Mouse (Mus musculus) kidney, embryonic 14.5 days (tissue): ENCODE results near the gene Camsap3. TPM values are rescaled to one million over a fixed set of nuclear protein-coding genes. Genes with fewer than 3 reads are reported as not detected.
A peak's percentile ranks its signal among the peaks of the same experiment; 100 is the strongest.
"Not testable (repeated sequence)": the region's sequence is repeated elsewhere in the genome, so short reads cannot be mapped to it uniquely, and the experiment has no call there.

Experiments used
- ATAC-seq: fragments of 200-750 bp; cut with Nextera tagmentation; 2 replicates; pipeline ENCODE4 v1.8.0; 2017; ENCODE audit warnings: moderate number of reproducible peaks, mild to moderate bottlenecking, moderate TSS enrichment, moderate library complexity; ENCODE audit not compliant: low FRiP score, low TSS enrichment
- H3K27ac ChIP-seq: fragments of 300-500 bp; sonication (generic); 2 replicates; pipeline ENCODE4 v1.5.1; 2014; ENCODE audit warnings: low read depth, mild to moderate bottlenecking, low read length, moderate library complexity, mixed read lengths
- H3K27me3 ChIP-seq: fragments of 300-500 bp; sonication (generic); 2 replicates; pipeline ENCODE4 v1.6.1; 2014; ENCODE audit warnings: mild to moderate bottlenecking, low read length; ENCODE audit not compliant: control insufficient read depth, insufficient read depth
- H3K36me3 ChIP-seq: fragments of 300-500 bp; sonication (generic); 2 replicates; pipeline ENCODE4 v1.6.1; 2014; ENCODE audit warnings: low read length, mixed read lengths; ENCODE audit not compliant: control insufficient read depth, insufficient read depth
- H3K4me1 ChIP-seq: fragments of 300-500 bp; sonication (generic); 2 replicates; pipeline ENCODE4 v1.6.1; 2014; ENCODE audit warnings: low read length, mixed read lengths; ENCODE audit not compliant: control insufficient read depth, insufficient read depth
- H3K4me2 ChIP-seq: fragments of 300-500 bp; sonication (generic); replicated peaks from 2 replicates; pipeline ENCODE4 v1.6.1; 2014; ENCODE audit warnings: low read depth, mild to moderate bottlenecking, low read length
- H3K4me3 ChIP-seq: fragments of 300-500 bp; sonication (generic); 2 replicates; pipeline ENCODE4 v1.5.1; 2014; ENCODE audit warnings: mild to moderate bottlenecking, low read length
- H3K9ac ChIP-seq: fragments of 300-500 bp; sonication (generic); 2 replicates; pipeline ENCODE4 v1.6.1; 2014; ENCODE audit warnings: low read depth, mild to moderate bottlenecking, low read length, moderate library complexity
- H3K9me3 ChIP-seq: fragments of 300-500 bp; sonication (generic); 2 replicates; pipeline ENCODE4 v1.6.1; 2016; ENCODE audit warnings: low read length; ENCODE audit not compliant: control insufficient read depth
- WGBS: fragments of 180-500 bp; shearing (Covaris S2); extraction: QIAGEN DNeasy Blood & Tissue Kit; methylation state at CpG from one replicate; pipeline ENCODE4 v1.1.7; 2014; 5-methylcytosine and 5-hydroxymethylcytosine counted together
- polyA plus RNA-seq: library from polyadenylated mRNA; unstranded; fragments of >200 nt; fragmentation: Nextera tagmentation; extraction: Ambion mirVana; gene quantifications from 2 replicates; pipeline ENCODE4 v1.2.1, GENCODE M21; 2014

Camsap3 gene
- polyA plus RNA-seq, 1 experiment from 2014 or later = 18.1 TPM

- Histone ChIP-seq H3K4me1 (peaks cover 5% of the 10 kb centered on the region; the same call in 1 of the 2 replicates), H3K9ac (no peak overlapping the region), H3K4me3 (no peak overlapping the region), H3K27ac (no peak overlapping the region), H3K4me2 (no peak overlapping the region), H3K9me3 (no peaks in the 10 kb centered on the region), H3K36me3 (no peaks in the 10 kb centered on the region), H3K27me3 (no peaks in the 10 kb centered on the region)
- no peak for ATAC-seq
- WGBS = 90% methylated on average over 5 of the region's 5 CpGs
Observed at GRCm38 (mm10) chr8:3569784-3570183, 17.3 kb upstream of the Camsap3 start.

GRCm38 (mm10) chr8:3574546-3574945, 12.5 kb upstream of the Camsap3 start:
- Histone ChIP-seq H3K4me2 (no peak overlapping the region), H3K27me3 (no peaks in the 10 kb centered on the region), H3K4me1 (no peaks in the 10 kb centered on the region), H3K4me3 (no peak overlapping the region), H3K9ac (no peak overlapping the region), H3K9me3 (no peaks in the 10 kb centered on the region), H3K27ac (no peak overlapping the region), H3K36me3 (no peaks in the 10 kb centered on the region)
- 92% methylated on average over 3 of the region's 3 CpGs for WGBS
- no peak for ATAC-seq

GRCm38 (mm10) chr8:3576211-3576960, 10.7 kb upstream of the Camsap3 start:
- Histone ChIP-seq H3K4me1 (no peaks in the 10 kb centered on the region), H3K36me3 (no peaks in the 10 kb centered on the region), H3K4me2 (no peak overlapping the region), H3K27ac (no peak overlapping the region), H3K4me3 (no peak overlapping the region), H3K9me3 (no peaks in the 10 kb centered on the region), H3K9ac (no peak overlapping the region), H3K27me3 (no peaks in the 10 kb centered on the region)
- WGBS = 73% methylated on average over 15 of the region's 15 CpGs
- no peak for ATAC-seq

- WGBS = 80% methylated on average over 9 of the region's 9 CpGs
- Histone ChIP-seq H3K4me1 (no peaks in the 10 kb centered on the region), H3K9ac (no peak overlapping the region), H3K4me2 (no peak overlapping the region), H3K27me3 (no peaks in the 10 kb centered on the region), H3K27ac (peak overlapping the region; percentile 37; the same call in 1 of the 2 replicates), H3K36me3 (no peaks in the 10 kb centered on the region), H3K4me3 (no peak overlapping the region), H3K9me3 (no peaks in the 10 kb centered on the region)
- ATAC-seq = peak; percentile 72
Observed at GRCm38 (mm10) chr8:3579390-3580364, 7.4 kb upstream of the Camsap3 start.

GRCm38 (mm10) chr8:3581961-3582360, 5.1 kb upstream of the Camsap3 start:
- H3K9ac ChIP-seq, H3K4me1 ChIP-seq, H3K36me3 ChIP-seq, H3K27me3 ChIP-seq, H3K4me3 ChIP-seq, H3K9me3 ChIP-seq, H3K4me2 ChIP-seq, ATAC-seq, H3K27ac ChIP-seq: not testable (repeated sequence)
- WGBS = 89% methylated on average over 1 of the region's 3 CpGs

GRCm38 (mm10) chr8:3586452-3586851, 641 bp upstream of the Camsap3 start:
- WGBS = 90% methylated on average over 2 of the region's 2 CpGs
- no peak overlapping the region for H3K27ac ChIP-seq
- no peak overlapping the region for H3K9ac ChIP-seq
- no peaks in the 10 kb centered on the region for H3K36me3 ChIP-seq
- no peak overlapping the region for H3K4me3 ChIP-seq
- H3K9me3 ChIP-seq = no peaks in the 10 kb centered on the region
- ATAC-seq = no peak
- H3K4me2 ChIP-seq = no peak overlapping the region
- no peaks in the 10 kb centered on the region for H3K4me1 ChIP-seq
- H3K27me3 ChIP-seq = peaks cover 3% of the 10 kb centered on the region; the same call in 1 of the 2 replicates

GRCm38 (mm10) chr8:3587391-3588257, 531 bp downstream of the Camsap3 start:
- Histone ChIP-seq H3K9ac (peak overlapping the region; percentile 72), H3K4me3 (peak overlapping the region; percentile 79), H3K36me3 (no peaks in the 10 kb centered on the region), H3K4me2 (peak overlapping the region; percentile 83), H3K4me1 (no peaks in the 10 kb centered on the region), H3K9me3 (no peaks in the 10 kb centered on the region), H3K27ac (peak overlapping the region; percentile 76), H3K27me3 (peaks cover 3% of the 10 kb centered on the region; the same call in 1 of the 2 replicates)
- under 1% methylated on average over 65 of the region's 77 CpGs for WGBS
- peak; percentile 83 for ATAC-seq

GRCm38 (mm10) chr8:3588258-3588633, 1.2 kb downstream of the Camsap3 start:
- no peak overlapping the region for H3K27ac ChIP-seq

More at GRCm38 (mm10) chr8:3588258-3588633, 1.2 kb downstream of the Camsap3 start:
- 4% methylated on average over 11 of the region's 11 CpGs for WGBS
- no peaks in the 10 kb centered on the region for H3K9me3 ChIP-seq
- H3K4me3 ChIP-seq = peak overlapping the region; percentile 79
- H3K9ac ChIP-seq = peak overlapping the region; percentile 72
- peaks cover 3% of the 10 kb centered on the region; the same call in 1 of the 2 replicates for H3K27me3 ChIP-seq
- ATAC-seq = peak; percentile 40; the same call in 1 of the 2 replicates
- peak overlapping the region; percentile 83 for H3K4me2 ChIP-seq
- 0 out of 2 replicates have a peak, but pooled peaks cover 1% of the 10 kb centered on the region for H3K4me1 ChIP-seq
- no peaks in the 10 kb centered on the region for H3K36me3 ChIP-seq
